Mouse (Mus musculus) testis, adult 2 months (tissue): Measurements from ENCODE around the gene Gm8369. TPM values are rescaled to one million over a fixed set of nuclear protein-coding genes. Genes with fewer than 3 reads are reported as not detected.
"Not testable (repeated sequence)": the region's sequence is repeated elsewhere in the genome, so short reads cannot be mapped to it uniquely, and the experiment has no call there.

Experiments used
- H3K27ac ChIP-seq: fragments of 200-500 bp; 2 replicates; pipeline ENCODE4 v1.5.1; 2012; ENCODE audit warnings: low read depth, low read length; ENCODE audit not compliant: control insufficient read depth, insufficient read depth
- H3K27me3 ChIP-seq: fragments of 200-500 bp; 2 replicates; pipeline ENCODE4 v1.6.1; 2012; ENCODE audit warnings: mild to moderate bottlenecking, low read length, moderate library complexity; ENCODE audit not compliant: control insufficient read depth, insufficient read depth
- H3K36me3 ChIP-seq: fragments of 200-500 bp; 2 replicates; pipeline ENCODE4 v1.6.1; 2012; ENCODE audit warnings: mild to moderate bottlenecking, low read length; ENCODE audit not compliant: control insufficient read depth, insufficient read depth
- H3K4me1 ChIP-seq: fragments of 200-500 bp; 2 replicates; pipeline ENCODE4 v1.6.1; 2012; ENCODE audit warnings: low read length; ENCODE audit not compliant: control insufficient read depth, insufficient read depth
- H3K4me3 ChIP-seq: fragments of 200-500 bp; 2 replicates; pipeline ENCODE4 v1.5.1; 2012; ENCODE audit warnings: low read depth, mild to moderate bottlenecking, low read length, moderate library complexity, mixed read lengths; ENCODE audit not compliant: control insufficient read depth
- CTCF ChIP-seq: fragments of 200-500 bp; IDR thresholded peaks from 2 replicates; pipeline ENCODE4 v1.5.1; 2012; ENCODE audit warnings: low read depth, mild to moderate bottlenecking, inconsistent platforms, low read length, moderate library complexity; ENCODE audit not compliant: control insufficient read depth, insufficient read depth, insufficient replicate concordance
- POLR2A ChIP-seq: fragments of 200-500 bp; IDR thresholded peaks from 2 replicates; pipeline ENCODE4 v1.6.1; 2012; ENCODE audit warnings: low read depth, mild to moderate bottlenecking, inconsistent platforms, low read length, moderate library complexity; ENCODE audit not compliant: control insufficient read depth
- polyA plus RNA-seq: library from polyadenylated mRNA; depleted of rRNA; stranded (reverse); fragments of >200 nt; gene quantifications from 2 replicates; pipeline ENCODE4 v1.2.3, GENCODE M21; 2012; rRNA removed

The Gm8369 gene
- 1.9 and 3.8 TPM in 2 replicates for polyA plus RNA-seq

- no peaks in the 10 kb centered on the region for H3K27me3 ChIP-seq
- H3K27ac ChIP-seq: no peak within 1 kb of the TSS
- H3K4me3 ChIP-seq: no peak within 1 kb of the TSS
- no peaks in the 10 kb centered on the region for H3K4me1 ChIP-seq
- no peaks in the 10 kb centered on the region for H3K36me3 ChIP-seq
- TF ChIP-seq CTCF (no peak), POLR2A (no peak)
These were observed at the start of gene Gm8369 for GRCm38 (mm10) chr19:11485746-11486145. Gene Gm8369 (plus strand): TSS chr19:11485938.

GRCm38 (mm10) chr19:11443338-11443737 lies 42.4 kb upstream of the Gm8369 start, which contains the start of gene Ms4a4b:
Gene Ms4a4b (plus strand): TSS chr19:11443553.
- no peak within 1 kb of the TSS for H3K4me3 ChIP-seq
- H3K27ac ChIP-seq: no peak within 1 kb of the TSS
- H3K4me1 ChIP-seq: no peaks in the 10 kb centered on the region
- H3K27me3 ChIP-seq: no peaks in the 10 kb centered on the region
- no peaks in the 10 kb centered on the region for H3K36me3 ChIP-seq
- TF ChIP-seq POLR2A (no peak), CTCF (no peak)

- no peaks in the 10 kb centered on the region for H3K36me3 ChIP-seq
- H3K27me3 ChIP-seq: no peaks in the 10 kb centered on the region
- no peak overlapping the region for H3K4me3 ChIP-seq
- no peaks in the 10 kb centered on the region for H3K4me1 ChIP-seq
- no peak for TF ChIP-seq CTCF
- no peak for TF ChIP-seq POLR2A
- H3K27ac ChIP-seq: no peak overlapping the region
These were observed 41.8 kb upstream of the Gm8369 start for GRCm38 (mm10) chr19:11443964-11444363.

- Histone ChIP-seq H3K27ac (no peak overlapping the region), H3K4me1 (no peaks in the 10 kb centered on the region), H3K36me3 (no peaks in the 10 kb centered on the region), H3K27me3 (no peaks in the 10 kb centered on the region), H3K4me3 (no peak overlapping the region)
- TF ChIP-seq POLR2A (no peak), CTCF (no peak)
These were observed 38.5 kb upstream of the Gm8369 start for GRCm38 (mm10) chr19:11447238-11447637.

- not testable (repeated sequence) for H3K36me3 ChIP-seq, H3K27me3 ChIP-seq, H3K27ac ChIP-seq, H3K4me1 ChIP-seq, H3K4me3 ChIP-seq
These were observed 26.7 kb upstream of the Gm8369 start for GRCm38 (mm10) chr19:11459041-11459440.

GRCm38 (mm10) chr19:11464795-11465194 lies 20.9 kb upstream of the Gm8369 start:
- H3K27ac ChIP-seq, H3K4me1 ChIP-seq, H3K4me3 ChIP-seq, H3K27me3 ChIP-seq, H3K36me3 ChIP-seq: not testable (repeated sequence)

GRCm38 (mm10) chr19:11466471-11466870 lies 19.3 kb upstream of the Gm8369 start:
- Histone ChIP-seq H3K4me1 (no peaks in the 10 kb centered on the region), H3K27me3 (no peaks in the 10 kb centered on the region), H3K27ac (no peak overlapping the region), H3K36me3 (no peaks in the 10 kb centered on the region), H3K4me3 (no peak overlapping the region)
- TF ChIP-seq POLR2A (no peak), CTCF (no peak)

- H3K36me3 ChIP-seq, H3K27me3 ChIP-seq, H3K4me3 ChIP-seq, H3K4me1 ChIP-seq, H3K27ac ChIP-seq: not testable (repeated sequence)
These were observed 17.4 kb upstream of the Gm8369 start for GRCm38 (mm10) chr19:11468361-11468760.

- H3K27me3 ChIP-seq, H3K4me1 ChIP-seq, H3K4me3 ChIP-seq, H3K27ac ChIP-seq, H3K36me3 ChIP-seq: not testable (repeated sequence)
These were observed 16.5 kb upstream of the Gm8369 start, which contains the start of gene Ms4a6c for GRCm38 (mm10) chr19:11469215-11469614. Gene Ms4a6c (plus strand): TSS chr19:11469366.
